Mouse (Mus musculus): ENCODE measurements around the gene Otof. TPM values are rescaled to one million over a fixed set of nuclear protein-coding genes. Genes with fewer than 3 reads are reported as not detected.
A peak's percentile ranks its signal among the peaks of the same experiment; 100 is the strongest.

Otof gene
- polyA plus RNA-seq, 1 experiment from 2014 or later, result 0.40 TPM

DNA sequence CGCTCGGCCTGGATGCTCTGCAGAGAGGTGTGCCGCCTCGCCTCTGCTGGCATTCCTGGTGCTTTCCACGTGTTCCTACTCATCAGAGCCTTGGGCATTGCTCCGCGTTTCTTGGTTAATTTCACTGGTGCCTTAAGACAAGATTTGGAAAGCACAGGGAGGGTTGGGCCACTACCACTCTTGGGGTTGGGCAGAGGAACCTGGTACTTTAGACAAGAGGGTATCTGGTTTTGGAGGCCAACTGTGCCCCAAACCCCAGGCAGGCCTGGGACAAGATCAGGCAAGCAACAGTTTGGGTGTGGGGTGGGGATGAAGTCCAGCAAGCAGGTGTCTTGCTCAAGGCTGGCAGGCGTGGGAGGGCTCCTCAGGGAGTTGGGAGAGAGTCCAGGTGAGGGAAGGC lies 94.3 kb downstream of the Otof start:
- Histone ChIP-seq H3K4me3 (replicated peaks) (no peak overlapping the region), H3K4me2 (no peak overlapping the region), H3K9me3 (no peaks in the 10 kb centered on the region), H3K4me1 (no peaks in the 10 kb centered on the region), H3K9ac (no peak overlapping the region), H3K27me3 (replicated peaks) (no peaks in the 10 kb centered on the region), H3K27ac (no peak overlapping the region), H3K36me3 (no peaks in the 10 kb centered on the region)
- WGBS, result 71% methylated on average over 8 of the region's 8 CpGs
- ATAC-seq (ENCODE audit: insufficient read depth, low FRiP score, low read depth), result no peak

DNA sequence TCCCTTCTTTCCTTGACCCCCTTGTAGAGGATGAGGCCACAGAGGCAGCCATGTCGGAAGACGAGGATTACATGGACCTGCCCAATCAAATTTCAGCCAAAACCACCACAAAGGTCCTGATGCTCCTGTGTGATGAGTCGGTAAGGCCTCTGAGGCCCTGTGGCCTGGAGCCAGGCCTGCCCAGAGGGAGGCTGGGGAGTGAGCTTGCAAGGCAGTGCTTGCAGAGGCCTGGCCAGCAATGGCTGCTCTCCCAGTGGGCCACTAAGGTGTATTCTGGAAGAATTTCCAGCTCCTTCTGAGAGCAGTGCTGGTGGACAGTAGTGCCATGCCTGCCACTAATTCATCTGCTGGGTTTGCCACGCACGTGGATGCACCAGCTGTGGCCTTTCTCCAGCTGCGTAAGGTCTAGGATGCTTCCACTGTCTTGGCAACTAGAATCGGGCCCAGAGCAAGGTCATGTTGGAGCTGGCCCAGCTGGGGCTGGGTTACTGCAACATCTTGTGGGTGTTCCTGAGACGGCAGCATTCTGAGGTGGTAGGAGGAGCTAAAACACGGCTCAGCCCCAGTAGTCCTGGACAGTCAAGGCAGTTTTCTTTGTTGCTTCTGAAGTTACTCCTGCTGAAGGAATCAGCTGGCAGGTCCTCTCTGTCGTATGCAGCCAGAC lies 103.2 kb downstream of the Otof start:
- Histone ChIP-seq H3K36me3 (no peaks in the 10 kb centered on the region), H3K4me3 (replicated peaks) (no peak overlapping the region), H3K27ac (no peak overlapping the region), H3K9me3 (no peaks in the 10 kb centered on the region), H3K4me1 (no peaks in the 10 kb centered on the region), H3K27me3 (replicated peaks) (no peaks in the 10 kb centered on the region), H3K9ac (no peak overlapping the region), H3K4me2 (no peak overlapping the region)
- 69% methylated on average over 10 of the region's 10 CpGs for WGBS
- no peak for ATAC-seq (ENCODE audit: insufficient read depth, low FRiP score, low read depth)

DNA sequence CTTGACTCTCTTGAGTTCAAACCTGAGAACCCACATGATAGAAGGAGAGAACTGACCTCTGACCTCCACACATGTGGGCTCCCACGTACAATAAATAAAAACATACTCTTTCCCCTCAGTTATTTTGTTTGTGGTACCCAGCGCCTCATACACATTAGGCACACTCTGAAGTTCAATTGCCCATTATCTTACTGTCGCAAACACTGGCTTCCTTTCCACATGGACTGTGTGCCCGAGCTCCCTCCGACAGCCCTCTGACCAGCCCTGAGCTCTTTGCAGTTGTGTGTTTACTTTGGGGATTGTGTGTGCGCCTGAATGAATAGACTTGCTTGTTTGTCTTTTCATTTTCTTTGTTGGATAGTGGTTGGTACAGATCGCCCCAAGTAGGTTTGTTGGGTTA lies 105.1 kb downstream of the Otof start:
- WGBS, result 63% methylated on average over 7 of the region's 7 CpGs
- Histone ChIP-seq H3K4me3 (replicated peaks) (no peak overlapping the region), H3K27me3 (replicated peaks) (no peaks in the 10 kb centered on the region), H3K9ac (no peak overlapping the region), H3K4me2 (no peak overlapping the region), H3K9me3 (no peaks in the 10 kb centered on the region), H3K36me3 (no peaks in the 10 kb centered on the region), H3K27ac (no peak overlapping the region), H3K4me1 (no peaks in the 10 kb centered on the region)
- ATAC-seq (ENCODE audit: insufficient read depth, low FRiP score, low read depth), result no peak

DNA sequence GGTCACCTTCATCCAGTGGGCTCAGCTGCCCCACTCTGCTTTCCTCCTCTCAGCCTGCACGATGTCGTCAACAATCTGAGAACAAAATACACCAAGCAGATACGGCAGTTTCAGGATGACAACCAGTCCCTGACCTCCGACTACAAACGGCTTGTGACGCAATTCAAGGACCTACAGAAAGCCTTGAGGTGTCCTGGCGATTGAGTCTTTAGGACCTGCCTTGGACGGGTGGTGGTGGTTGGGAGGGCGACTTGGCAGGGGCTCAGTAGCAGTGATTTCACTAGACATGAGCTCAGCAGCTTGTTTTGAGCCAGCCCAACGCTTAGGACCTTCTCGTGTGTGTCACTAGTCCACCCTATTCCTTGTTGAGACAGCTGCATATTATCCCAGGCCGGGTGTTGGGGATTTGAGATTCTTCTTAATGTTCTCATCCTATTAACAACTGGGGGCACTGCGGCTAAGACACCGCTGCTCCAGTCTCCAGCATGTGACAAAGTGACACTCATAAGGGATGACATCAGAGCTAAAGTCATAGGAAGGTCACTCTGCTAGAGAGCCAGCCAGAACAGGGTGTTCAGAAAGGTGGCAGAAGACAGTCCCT lies 106.1 kb downstream of the Otof start:
- no peaks in the 10 kb centered on the region for H3K4me1 ChIP-seq
- H3K27ac ChIP-seq, result no peak overlapping the region
- no peaks in the 10 kb centered on the region for H3K9me3 ChIP-seq
- no peak overlapping the region for H3K4me3 ChIP-seq (replicated peaks)
- H3K36me3 ChIP-seq, result no peaks in the 10 kb centered on the region
- ATAC-seq (ENCODE audit: insufficient read depth, low FRiP score, low read depth), result no peak
- no peak overlapping the region for H3K9ac ChIP-seq
- H3K4me2 ChIP-seq, result no peak overlapping the region
- 74% methylated on average over 14 of the region's 14 CpGs for WGBS
- H3K27me3 ChIP-seq (replicated peaks), result no peaks in the 10 kb centered on the region

DNA sequence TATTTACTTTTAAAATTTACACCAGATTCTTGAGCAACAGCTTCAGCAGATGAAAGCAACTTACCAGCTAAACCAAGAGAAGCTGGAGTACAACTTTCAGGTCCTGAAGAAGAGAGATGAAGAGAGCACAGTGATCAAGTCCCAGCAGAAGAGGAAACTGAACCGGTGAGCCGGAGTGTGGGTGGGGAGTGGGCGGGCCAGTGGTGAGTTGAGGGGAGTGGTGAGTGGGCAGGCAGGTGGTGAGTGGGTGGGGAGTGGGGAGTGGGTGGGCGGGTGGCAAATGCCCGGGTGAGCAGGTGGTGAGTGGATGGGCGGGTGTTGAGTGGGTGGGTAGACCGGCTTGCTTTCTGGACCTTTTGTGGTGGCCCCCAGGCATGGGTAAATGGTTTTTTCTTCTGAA lies 106.6 kb downstream of the Otof start:
- no peak for ATAC-seq (ENCODE audit: insufficient read depth, low FRiP score, low read depth)
- no peak overlapping the region for H3K9ac ChIP-seq
- H3K27me3 ChIP-seq (replicated peaks), result no peaks in the 10 kb centered on the region
- H3K9me3 ChIP-seq, result no peaks in the 10 kb centered on the region
- H3K27ac ChIP-seq, result no peak overlapping the region
- no peak overlapping the region for H3K4me3 ChIP-seq (replicated peaks)
- no peaks in the 10 kb centered on the region for H3K4me1 ChIP-seq
- H3K4me2 ChIP-seq, result no peak overlapping the region
- 68% methylated on average over 7 of the region's 7 CpGs for WGBS
- no peaks in the 10 kb centered on the region for H3K36me3 ChIP-seq

GRCm38 (mm10) chr5:30353605-30354004 lies 108.1 kb downstream of the Otof start:
- H3K4me3 ChIP-seq (replicated peaks), result no peak overlapping the region
- no peaks in the 10 kb centered on the region for H3K4me1 ChIP-seq
- no peaks in the 10 kb centered on the region for H3K36me3 ChIP-seq
- no peak overlapping the region for H3K4me2 ChIP-seq
- H3K9me3 ChIP-seq, result no peaks in the 10 kb centered on the region
- no peak for ATAC-seq (ENCODE audit: insufficient read depth, low FRiP score, low read depth)
- no peak overlapping the region for H3K9ac ChIP-seq
- H3K27ac ChIP-seq, result no peak overlapping the region
- 64% methylated on average over 3 of the region's 3 CpGs for WGBS
- no peaks in the 10 kb centered on the region for H3K27me3 ChIP-seq (replicated peaks)

DNA sequence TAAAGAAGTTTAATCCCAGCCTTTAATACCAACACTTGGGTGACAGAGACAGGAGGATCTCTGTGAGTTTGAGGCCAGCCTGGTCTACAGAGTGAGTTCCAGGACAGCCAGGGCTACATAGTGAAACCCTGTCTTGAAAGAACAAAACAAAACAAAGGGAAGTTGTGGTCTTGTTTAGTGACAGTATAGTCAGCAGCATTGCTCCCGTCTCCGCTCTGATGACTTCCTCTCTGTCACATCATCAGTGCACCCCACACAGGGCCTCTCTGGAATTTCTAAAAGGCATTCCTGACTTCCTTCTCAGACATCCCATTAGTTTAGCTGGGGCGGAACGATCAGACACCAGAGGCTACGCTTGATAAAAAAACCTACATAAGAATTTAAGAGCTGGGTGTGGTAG lies 117.8 kb downstream of the Otof start:
- Histone ChIP-seq H3K27ac (no peak overlapping the region), H3K4me3 (replicated peaks) (no peak overlapping the region), H3K36me3 (no peaks in the 10 kb centered on the region), H3K27me3 (replicated peaks) (no peaks in the 10 kb centered on the region; the same call in 1 of the 2 replicates), H3K4me2 (no peak overlapping the region), H3K4me1 (0 out of 2 replicates have a peak, but pooled peaks cover 4% of the 10 kb centered on the region), H3K9ac (no peak overlapping the region), H3K9me3 (no peaks in the 10 kb centered on the region)
- ATAC-seq (ENCODE audit: insufficient read depth, low FRiP score, low read depth), result no peak
- WGBS, result 45% methylated on average over 5 of the region's 5 CpGs

- H3K27ac ChIP-seq, result no peak overlapping the region
- 4% methylated on average over 9 of the region's 9 CpGs for WGBS
- H3K4me1 ChIP-seq, result 0 out of 2 replicates have a peak, but pooled peaks cover 4% of the 10 kb centered on the region
- no peaks in the 10 kb centered on the region; the same call in 1 of the 2 replicates for H3K27me3 ChIP-seq (replicated peaks)
- H3K9me3 ChIP-seq, result no peaks in the 10 kb centered on the region
- ATAC-seq (ENCODE audit: insufficient read depth, low FRiP score, low read depth), result 0 out of 2 replicates have a peak, but pooled peaks have one; percentile 35
- peak overlapping the region; percentile 53 for H3K4me2 ChIP-seq
- H3K9ac ChIP-seq, result no peak overlapping the region
- H3K36me3 ChIP-seq, result no peaks in the 10 kb centered on the region
- peak overlapping the region; percentile 23 for H3K4me3 ChIP-seq (replicated peaks)
Measured at GRCm38 (mm10) chr5:30343107-30343506, 118.6 kb downstream of the Otof start.

DNA sequence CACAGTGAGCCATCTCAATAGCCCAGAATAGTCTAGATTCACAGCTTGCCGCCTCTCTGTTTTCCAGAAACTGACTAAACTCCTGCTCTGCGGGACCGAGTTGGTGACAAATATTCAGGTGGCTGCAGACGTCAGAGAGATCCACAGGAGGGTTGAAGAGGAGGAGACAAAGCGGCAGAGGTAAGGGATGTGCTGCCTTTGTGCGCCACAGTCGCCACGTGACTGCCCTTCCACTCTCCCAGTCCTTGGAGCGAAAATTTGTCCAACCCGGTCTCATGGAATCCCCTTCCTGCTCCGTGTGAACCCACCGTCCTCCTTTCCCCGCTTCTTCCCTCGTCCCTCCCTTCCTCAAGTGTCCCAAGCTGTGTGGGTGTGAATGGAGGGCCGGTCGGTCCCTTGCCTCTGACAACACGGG lies 119.1 kb downstream of the Otof start:
- WGBS, result 9% methylated on average over 17 of the region's 17 CpGs
- 0 out of 2 replicates have a peak, but pooled peaks have one; percentile 18 for ATAC-seq (ENCODE audit: insufficient read depth, low FRiP score, low read depth)

GRCm38 (mm10) chr5:30341601-30342365 lies 119.9 kb downstream of the Otof start:
- no peak for ATAC-seq (ENCODE audit: insufficient read depth, low FRiP score, low read depth)
- Histone ChIP-seq H3K36me3 (no peaks in the 10 kb centered on the region), H3K4me1 (0 out of 2 replicates have a peak, but pooled peaks cover 4% of the 10 kb centered on the region), H3K9me3 (no peaks in the 10 kb centered on the region), H3K27me3 (replicated peaks) (no peaks in the 10 kb centered on the region; the same call in 1 of the 2 replicates), H3K9ac (no peak overlapping the region), H3K27ac (no peak overlapping the region), H3K4me2 (no peak overlapping the region), H3K4me3 (replicated peaks) (no peak overlapping the region)
- WGBS, result 77% methylated on average over 11 of the region's 11 CpGs

More for the DNA sequence above, 119.1 kb downstream of the Otof start:
- 0 out of 2 replicates have a peak, but pooled peaks cover 4% of the 10 kb centered on the region for H3K4me1 ChIP-seq
- H3K4me2 ChIP-seq, result peak overlapping the region; percentile 53
- H3K36me3 ChIP-seq, result no peaks in the 10 kb centered on the region
- no peaks in the 10 kb centered on the region for H3K9me3 ChIP-seq
- no peaks in the 10 kb centered on the region; the same call in 1 of the 2 replicates for H3K27me3 ChIP-seq (replicated peaks)
- no peak overlapping the region for H3K9ac ChIP-seq
- peak overlapping the region; percentile 23 for H3K4me3 ChIP-seq (replicated peaks)
- no peak overlapping the region for H3K27ac ChIP-seq

DNA sequence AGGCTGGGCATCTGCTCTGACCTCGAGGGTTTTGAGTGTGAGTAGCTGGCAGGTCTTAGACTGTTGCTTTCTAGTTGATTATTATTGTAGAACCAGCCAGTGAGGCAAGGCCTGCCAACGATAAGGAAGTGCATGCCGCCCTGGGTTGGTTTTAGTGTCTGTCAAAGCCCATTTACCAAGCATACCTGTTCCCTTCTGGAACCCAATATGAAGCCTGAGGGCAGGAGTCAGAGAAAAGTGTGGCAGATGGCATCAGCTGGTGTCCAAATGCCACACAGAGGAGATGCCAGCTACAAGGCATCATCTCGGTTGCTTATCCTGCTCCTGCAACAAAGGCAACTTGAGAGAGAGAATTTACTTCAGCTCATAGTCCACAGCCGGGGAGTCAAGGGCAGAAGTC lies 120.9 kb downstream of the Otof start:
- Histone ChIP-seq H3K27me3 (replicated peaks) (no peaks in the 10 kb centered on the region; the same call in 1 of the 2 replicates), H3K4me1 (0 out of 2 replicates have a peak, but pooled peaks cover 4% of the 10 kb centered on the region), H3K36me3 (no peaks in the 10 kb centered on the region), H3K4me2 (no peak overlapping the region), H3K27ac (no peak overlapping the region), H3K4me3 (replicated peaks) (no peak overlapping the region), H3K9ac (no peak overlapping the region), H3K9me3 (no peaks in the 10 kb centered on the region)
- 75% methylated on average over 5 of the region's 5 CpGs for WGBS
- ATAC-seq (ENCODE audit: insufficient read depth, low FRiP score, low read depth), result no peak

Data from stomach, embryonic 15.5 days (tissue).